Comparison of ENCODE assay signal across 12 mouse cellular contexts in the genomic region with DNA sequence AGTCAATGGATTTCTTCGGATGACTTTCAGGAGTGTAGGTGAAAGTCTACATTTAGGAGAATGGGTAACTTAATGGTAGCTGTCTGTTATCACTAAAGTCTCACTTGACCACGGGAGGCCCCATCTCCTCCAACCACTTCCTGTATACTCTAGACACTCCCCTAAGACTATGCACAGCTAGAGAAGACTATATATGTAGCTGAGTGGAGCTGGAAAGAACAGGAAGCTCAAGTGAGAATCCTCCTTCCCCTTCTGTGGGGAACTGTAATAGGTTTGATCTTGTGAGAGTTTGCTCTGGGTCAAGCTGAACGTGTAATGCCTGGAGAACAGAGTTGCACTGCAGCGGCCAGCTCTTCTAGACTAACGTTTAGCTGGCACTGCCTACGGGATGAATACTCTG.
DNase-seq lines count a peak whose midpoint lies in the region; ATAC-seq and TF ChIP-seq lines count a peak whose summit lies in the region.
"Had no signal": no experiment of that assay in that cellular context is flagged by ENCODE, and none has a peak within 500 bp of the region (broad histone marks: within the 10 kb centered on the region; RNA-seq: fewer than 3 reads in every experiment).

No protein-coding gene starts in this region.

- peak overlapping the region; percentile 78 for H3K27ac ChIP-seq in bone marrow macrophage, adult 2 months (ENCODE audit: insufficient read depth, low read depth, low read length)
- H3K27ac ChIP-seq in liver, embryonic 13.5 days: no peak overlapping the region
- H3K27ac ChIP-seq: gastrocnemius, adult 2 months; hindbrain, embryonic 12.5 days; lung, embryonic 15.5 days had no signal

- H3K4me2 ChIP-seq in liver, embryonic 13.5 days: no peak overlapping the region
- H3K4me2 ChIP-seq: hindbrain, embryonic 12.5 days; lung, embryonic 15.5 days had no signal

- H3K27me3 ChIP-seq in liver, embryonic 13.5 days: no peaks in the 10 kb centered on the region
- H3K27me3 ChIP-seq: hindbrain, embryonic 12.5 days; lung, embryonic 15.5 days had no signal

- no peaks in the 10 kb centered on the region for H3K9me3 ChIP-seq in liver, embryonic 13.5 days (replicated peaks)
- H3K9me3 ChIP-seq: hindbrain, embryonic 12.5 days; lung, embryonic 15.5 days had no signal

- no peak overlapping the region for H3K9ac ChIP-seq in liver, embryonic 13.5 days
- H3K9ac ChIP-seq: hindbrain, embryonic 12.5 days; lung, embryonic 15.5 days had no signal

- TF ChIP-seq POLR2A in bone marrow macrophage, adult 2 months (IDR thresholded peaks at IDR 0.05; ENCODE audit: borderline replicate concordance, low read depth, low read length): no peak

- intact Hi-C loops in gastrocnemius, postnatal 36 days (cut with DNase I): no loop called here

- peak; percentile 66 for ATAC-seq in liver, embryonic 13.5 days (ENCODE audit: low read depth)
- 0 out of 2 replicates have a peak, but pooled peaks have one; percentile 22 for ATAC-seq in neutrophil, adult 5-6 weeks (ENCODE audit: extremely low read depth, insufficient number of reproducible peaks, low FRiP score, poor library complexity, severe bottlenecking)

- peak; percentile 10 to 27 for DNase-seq in spleen, postnatal 36 days (ENCODE audit: low spot score in 2 of 2)
- no peak for DNase-seq in spleen, adult 12 weeks (ENCODE audit: low spot score)
- no peak for DNase-seq in liver, embryonic 13.5 days
- DNase-seq in gastrocnemius, postnatal 36 days: no peak
- no peak for DNase-seq in kidney, postnatal 4 days
- no peak for DNase-seq in frontal cortex, postnatal 14 days (ENCODE audit: low spot score in 2 of 2)
- DNase-seq: gastrocnemius, adult 2 months had no signal

- WGBS in liver, embryonic 13.5 days (ENCODE audit: insufficient replicate concordance): 14% methylated on average over 6 of the region's 6 CpGs

- no peak for TF ChIP-seq CTCF in bone marrow macrophage, adult 2 months (IDR thresholded peaks at IDR 0.05; ENCODE audit: low read depth, low read length)

- no peaks in the 10 kb centered on the region for H3K36me3 ChIP-seq in liver, embryonic 13.5 days
- H3K36me3 ChIP-seq: hindbrain, embryonic 12.5 days; lung, embryonic 15.5 days had no signal

- no peak overlapping the region for H3K4me3 ChIP-seq in bone marrow macrophage, adult 2 months (ENCODE audit: insufficient read depth, low read length)
- H3K4me3 ChIP-seq in liver, embryonic 13.5 days (replicated peaks): no peak overlapping the region
- H3K4me3 ChIP-seq: erythroblast, embryonic 14.5 days; gastrocnemius, adult 2 months; hindbrain, embryonic 12.5 days; lung, embryonic 15.5 days had no signal

- peaks cover 35% of the 10 kb centered on the region for H3K4me1 ChIP-seq in bone marrow macrophage, adult 2 months (ENCODE audit: control insufficient read depth, insufficient read depth, low read length)
- H3K4me1 ChIP-seq in liver, embryonic 13.5 days (replicated peaks): peaks cover 16% of the 10 kb centered on the region

Comparison
In these comparisons a context has a peak if more than half of its experiments do, and no peak if none do; other contexts are left out.
1. DNase-seq: peak in spleen, postnatal 36 days (2 of 2); none in spleen, adult 12 weeks (single experiment), liver, embryonic 13.5 days (single experiment), gastrocnemius, postnatal 36 days (0 of 2), kidney, postnatal 4 days (0 of 2) and frontal cortex, postnatal 14 days (0 of 2).